Mouse (Mus musculus) limb, embryonic 14.5 days (tissue): Measurements from ENCODE around the gene E430018J23Rik. TPM values are rescaled to one million over a fixed set of nuclear protein-coding genes. Genes with fewer than 3 reads are reported as not detected.

Experiments used
- ATAC-seq: fragments of 200-750 bp; cut with Nextera tagmentation; 2 replicates; pipeline ENCODE4 v1.8.0; 2017; ENCODE audit warnings: low read depth, moderate number of reproducible peaks, moderate TSS enrichment; ENCODE audit not compliant: low FRiP score
- DNase-seq: peaks from one replicate; pipeline ENCODE4 v3.0.0-alpha.2; 2015; ENCODE audit warnings: low spot score
- H3K27ac ChIP-seq: fragments of 300-500 bp; sonication (generic); replicated peaks from 2 replicates; pipeline ENCODE4 v1.5.1; 2014; ENCODE audit warnings: low read depth, mild to moderate bottlenecking, low read length, moderate library complexity, mixed read lengths
- H3K27me3 ChIP-seq: fragments of 300-500 bp; sonication (generic); 2 replicates; pipeline ENCODE4 v1.6.1; 2014; ENCODE audit warnings: low read length, mixed read lengths; ENCODE audit not compliant: control insufficient read depth, insufficient read depth
- H3K36me3 ChIP-seq: fragments of 300-500 bp; sonication (generic); 2 replicates; pipeline ENCODE4 v1.6.1; 2014; ENCODE audit warnings: mild to moderate bottlenecking, low read length, moderate library complexity, mixed read lengths; ENCODE audit not compliant: control insufficient read depth, insufficient read depth
- H3K4me1 ChIP-seq: fragments of 300-500 bp; sonication (generic); 2 replicates; pipeline ENCODE4 v1.6.1; 2014; ENCODE audit warnings: antibody characterized with exemption, low read length, mixed read lengths; ENCODE audit not compliant: control insufficient read depth, insufficient read depth
- H3K4me2 ChIP-seq: fragments of 300-500 bp; sonication (generic); replicated peaks from 2 replicates; pipeline ENCODE4 v1.6.1; 2014; ENCODE audit warnings: low read depth, mild to moderate bottlenecking, low read length, moderate library complexity; ENCODE audit not compliant: severe bottlenecking
- H3K4me3 ChIP-seq: fragments of 300-500 bp; sonication (generic); replicated peaks from 2 replicates; pipeline ENCODE4 v1.5.1; 2014; ENCODE audit warnings: low read length
- H3K9ac ChIP-seq: fragments of 300-500 bp; sonication (generic); 2 replicates; pipeline ENCODE4 v1.6.1; 2014; ENCODE audit warnings: mild to moderate bottlenecking, low read depth, low read length, moderate library complexity; ENCODE audit not compliant: severe bottlenecking
- H3K9me3 ChIP-seq: fragments of 300-500 bp; sonication (generic); 2 replicates; pipeline ENCODE4 v1.6.1; 2016; ENCODE audit warnings: low read length; ENCODE audit not compliant: control insufficient read depth
- POLR2A ChIP-seq: fragments of 200-500 bp; IDR thresholded peaks from 2 replicates; pipeline ENCODE4 v1.8.0; 2012; ENCODE audit warnings: inconsistent platforms, mild to moderate bottlenecking, moderate library complexity, borderline replicate concordance; ENCODE audit not compliant: insufficient read depth, insufficient read length; ENCODE audit errors: extremely low read depth
- WGBS: fragments of 180-500 bp; shearing (Covaris S2); extraction: QIAGEN DNeasy Blood & Tissue Kit; methylation state at CpG from one replicate; pipeline ENCODE4 v1.1.7; 2014; 5-methylcytosine and 5-hydroxymethylcytosine counted together
- polyA plus RNA-seq, 2 experiments: library from polyadenylated mRNA; depleted of rRNA in 1 of 2; stranded (reverse) in 1 of 2; unstranded in 1 of 2; fragments of >200 nt; fragmentation: Nextera tagmentation in 1 of 2; extraction: Ambion mirVana in 1 of 2; gene quantifications; 2 replicates each; pipeline versions ENCODE4 v1.2.1 to v1.2.3; 2012 to 2014

The E430018J23Rik gene
- 8.8 and 11.6 TPM in 2 replicates for polyA plus RNA-seq (2012; rRNA removed)
- polyA plus RNA-seq (2014; fragmentation: Nextera tagmentation; extraction: Ambion mirVana), result 7.3 and 10.1 TPM in 2 replicates

GRCm38 (mm10) chr7:127393157-127393943 lies at the start of gene E430018J23Rik:
Gene E430018J23Rik (minus strand): TSS chr7:127393629.
- H3K27ac ChIP-seq, result peak within 1 kb of the TSS; percentile 86
- WGBS, result under 1% methylated on average over 41 of the region's 45 CpGs
- H3K4me3 ChIP-seq, result peak within 1 kb of the TSS; percentile 65
- ATAC-seq, result peak; percentile 94
- H3K9ac ChIP-seq, result peak within 1 kb of the TSS; percentile 72
- peak; percentile 86; the same call in 1 of the 2 replicates for TF ChIP-seq POLR2A
- peak within 1 kb of the TSS; percentile 72 for H3K4me2 ChIP-seq
- H3K4me1 ChIP-seq, result peaks cover 4% of the 10 kb centered on the region
- H3K9me3 ChIP-seq, result no peaks in the 10 kb centered on the region
- no peaks in the 10 kb centered on the region for H3K27me3 ChIP-seq
- DNase-seq, result peak; percentile 100
- H3K36me3 ChIP-seq, result peaks cover 7% of the 10 kb centered on the region

GRCm38 (mm10) chr7:127437724-127438123 lies 44.3 kb upstream of the E430018J23Rik start:
- ATAC-seq (no peak), DNase-seq (no peak)
- Histone ChIP-seq H3K4me2 (no peak overlapping the region), H3K9me3 (peaks cover 5% of the 10 kb centered on the region; the same call in 1 of the 2 replicates), H3K4me3 (no peak overlapping the region), H3K9ac (no peak overlapping the region), H3K36me3 (peaks cover 7% of the 10 kb centered on the region), H3K4me1 (no peaks in the 10 kb centered on the region), H3K27ac (no peak overlapping the region), H3K27me3 (no peaks in the 10 kb centered on the region)
- WGBS, result 80% methylated on average over 3 of the region's 3 CpGs
- no peak for TF ChIP-seq POLR2A

GRCm38 (mm10) chr7:127435206-127435605 lies 41.8 kb upstream of the E430018J23Rik start:
- Histone ChIP-seq H3K4me3 (no peak overlapping the region), H3K27ac (no peak overlapping the region), H3K27me3 (no peaks in the 10 kb centered on the region), H3K4me2 (no peak overlapping the region), H3K4me1 (no peaks in the 10 kb centered on the region), H3K36me3 (no peaks in the 10 kb centered on the region), H3K9me3 (peaks cover 5% of the 10 kb centered on the region; the same call in 1 of the 2 replicates), H3K9ac (no peak overlapping the region)
- 90% methylated on average over 4 of the region's 4 CpGs for WGBS
- no peak for TF ChIP-seq POLR2A
- DNase-seq (no peak), ATAC-seq (no peak)

- ATAC-seq, result no peak
- Histone ChIP-seq H3K4me3 (no peak overlapping the region), H3K27ac (no peak overlapping the region), H3K9me3 (no peaks in the 10 kb centered on the region), H3K9ac (no peak overlapping the region), H3K4me1 (peaks cover under 1% of the 10 kb centered on the region; the same call in 1 of the 2 replicates), H3K27me3 (no peaks in the 10 kb centered on the region), H3K36me3 (no peaks in the 10 kb centered on the region), H3K4me2 (no peak overlapping the region)
- 69% methylated on average over 3 of the region's 3 CpGs for WGBS
- TF ChIP-seq POLR2A, result no peak
- DNase-seq, result no peak
Observed at GRCm38 (mm10) chr7:127426354-127426753, 32.9 kb upstream of the E430018J23Rik start.

- no peak for TF ChIP-seq POLR2A
- H3K4me2 ChIP-seq, result no peak overlapping the region
- no peaks in the 10 kb centered on the region for H3K27me3 ChIP-seq
- peaks cover 5% of the 10 kb centered on the region; the same call in 1 of the 2 replicates for H3K4me1 ChIP-seq
- no peak overlapping the region for H3K27ac ChIP-seq
- H3K36me3 ChIP-seq, result no peaks in the 10 kb centered on the region
- no peak overlapping the region for H3K9ac ChIP-seq
- WGBS, result 93% methylated on average over 2 of the region's 2 CpGs
- no peak overlapping the region for H3K4me3 ChIP-seq
- H3K9me3 ChIP-seq, result no peaks in the 10 kb centered on the region
- no peak for DNase-seq
- no peak for ATAC-seq
Observed at GRCm38 (mm10) chr7:127425911-127426310, 32.5 kb upstream of the E430018J23Rik start.
